Mouse (Mus musculus) T-cell, adult 2 months (primary cell): ENCODE results near the gene Lyrm2.

ENCODE experiments used
- DNase-seq: peaks from one replicate; pipeline ENCODE4 v3.0.0; 2022; ENCODE audit warnings: low spot score

Lyrm2 gene

GRCm38 (mm10) chr4:32799966-32800576 lies at the start of gene Lyrm2:
Lyrm2 (plus strand) TSS chr4:32800253.
- DNase-seq: peak; percentile 84

- no peak for DNase-seq
Measured at GRCm38 (mm10) chr4:32750711-32751110, 49.3 kb upstream of the Lyrm2 start.

- no peak for DNase-seq
Measured at GRCm38 (mm10) chr4:32757430-32757829, 42.6 kb upstream of the Lyrm2 start.

GRCm38 (mm10) chr4:32767471-32767870 lies 32.6 kb upstream of the Lyrm2 start:
- DNase-seq: no peak

- DNase-seq: peak; percentile 71
Measured at GRCm38 (mm10) chr4:32768046-32768445, 32.0 kb upstream of the Lyrm2 start.

- DNase-seq: no peak
Measured at GRCm38 (mm10) chr4:32770284-32770810, 29.7 kb upstream of the Lyrm2 start.

- DNase-seq: no peak
Measured at GRCm38 (mm10) chr4:32779996-32780395, 20.1 kb upstream of the Lyrm2 start.

GRCm38 (mm10) chr4:32787110-32787509 lies 12.9 kb upstream of the Lyrm2 start:
- DNase-seq: no peak

- DNase-seq: no peak
Measured at GRCm38 (mm10) chr4:32789020-32789419, 11.0 kb upstream of the Lyrm2 start.

GRCm38 (mm10) chr4:32798976-32799375 lies 1.1 kb upstream of the Lyrm2 start:
- no peak for DNase-seq

- DNase-seq: no peak
Measured at GRCm38 (mm10) chr4:32800577-32801170, 621 bp downstream of the Lyrm2 start.

- no peak for DNase-seq
Measured at GRCm38 (mm10) chr4:32817478-32817877, 17.4 kb downstream of the Lyrm2 start.

GRCm38 (mm10) chr4:32820676-32821075 lies 20.6 kb downstream of the Lyrm2 start:
- no peak for DNase-seq

GRCm38 (mm10) chr4:32824254-32824653 lies 24.2 kb downstream of the Lyrm2 start:
- no peak for DNase-seq

GRCm38 (mm10) chr4:32826925-32827324 lies 26.9 kb downstream of the Lyrm2 start:
- no peak for DNase-seq

- DNase-seq: no peak
Measured at GRCm38 (mm10) chr4:32828385-32829077, 28.5 kb downstream of the Lyrm2 start.

GRCm38 (mm10) chr4:32829316-32829715 lies 29.3 kb downstream of the Lyrm2 start:
- no peak for DNase-seq

GRCm38 (mm10) chr4:32833494-32834282 lies 33.6 kb downstream of the Lyrm2 start:
- no peak for DNase-seq

GRCm38 (mm10) chr4:32834541-32834940 lies 34.5 kb downstream of the Lyrm2 start:
- no peak for DNase-seq

GRCm38 (mm10) chr4:32836071-32836470 lies 36.0 kb downstream of the Lyrm2 start:
- DNase-seq: no peak

GRCm38 (mm10) chr4:32838401-32838800 lies 38.3 kb downstream of the Lyrm2 start:
- no peak for DNase-seq
